Mouse (Mus musculus): Measurements from ENCODE around the gene Nfasc. TPM values are rescaled to one million over a fixed set of nuclear protein-coding genes. Genes with fewer than 3 reads are reported as not detected.

The Nfasc gene
- 1 to 10 TPM; 3.4 to 5.2 TPM for total RNA-seq (2021)
- long read RNA-seq, experiment 1: 0 reads
- long read RNA-seq, experiment 2: 0 reads

DNA sequence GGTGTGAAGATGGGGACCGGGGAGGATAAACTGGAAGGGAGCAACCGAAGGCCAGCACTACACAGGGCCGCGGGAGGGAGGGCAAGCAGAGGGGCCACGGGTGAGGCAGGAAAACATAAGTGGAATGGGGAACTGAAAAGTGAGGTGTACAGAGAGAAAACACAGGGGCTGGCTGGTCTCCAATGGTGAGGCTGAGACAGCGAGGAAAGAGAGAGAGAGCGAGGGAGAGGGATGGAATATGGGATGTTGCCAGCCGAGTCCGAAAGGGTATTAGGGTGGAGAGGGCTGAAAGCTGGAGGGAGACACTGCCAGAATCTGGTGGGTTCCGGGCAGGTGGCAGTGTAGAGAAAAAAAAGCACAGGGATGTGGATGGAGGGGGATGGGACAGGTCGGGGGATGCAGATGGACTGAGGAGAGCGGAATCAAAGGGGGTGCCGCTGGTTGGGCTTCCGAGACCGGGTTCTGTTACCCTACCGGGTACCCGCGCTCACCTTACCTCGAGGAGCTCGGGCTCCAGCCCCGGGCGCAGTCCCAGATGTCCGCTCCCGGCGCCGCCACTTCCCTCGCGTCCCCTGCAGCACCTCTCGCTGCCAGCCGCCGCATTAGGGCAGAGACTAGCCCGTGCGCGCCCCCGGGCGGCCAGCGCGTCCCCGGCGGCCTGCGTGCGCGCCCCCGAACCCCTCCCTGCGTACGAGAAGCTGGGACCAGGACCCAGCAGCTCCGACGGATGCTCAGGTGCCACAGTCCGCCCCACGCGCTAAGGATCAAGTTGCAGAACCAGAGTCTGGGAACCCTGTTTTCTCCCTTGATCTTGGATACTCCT lies at the start of gene Nfasc:
Nfasc (minus strand) TSS at position 623 of the 823 bp plus-strand sequence.
- DNase-seq (ENCODE audit: low spot score in 2 of 2): peak; percentile 50 to 54

GRCm38 (mm10) chr1:132791049-132791448 lies 49.5 kb upstream of the Nfasc start:
- no peak for DNase-seq (ENCODE audit: low spot score in 2 of 2)

DNA sequence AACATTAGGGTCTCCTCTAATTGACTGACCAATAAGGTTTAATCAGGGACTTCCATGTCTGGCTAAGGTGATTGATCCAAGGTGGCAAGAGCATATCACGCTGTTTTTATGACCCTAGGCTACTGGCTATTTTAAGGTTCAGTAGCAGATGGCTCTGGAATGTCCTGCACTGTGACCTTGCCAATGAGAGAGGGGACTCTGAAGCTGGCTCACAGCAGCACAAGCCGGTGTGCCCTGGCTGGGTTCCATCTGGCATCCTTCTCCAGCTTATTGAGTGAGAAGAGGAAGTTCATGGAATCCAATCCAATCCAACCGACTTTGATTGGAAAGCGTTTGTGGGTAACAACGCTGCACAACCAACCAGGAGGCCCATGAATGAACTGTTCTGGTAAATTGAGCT lies 45.3 kb upstream of the Nfasc start:
- DNase-seq (ENCODE audit: low spot score in 2 of 2): no peak

GRCm38 (mm10) chr1:132781607-132782445 lies 40.2 kb upstream of the Nfasc start:
- no peak for DNase-seq (ENCODE audit: low spot score in 2 of 2)

- DNase-seq (ENCODE audit: low spot score in 2 of 2): no peak
Observed at GRCm38 (mm10) chr1:132780961-132781360, 39.4 kb upstream of the Nfasc start.

GRCm38 (mm10) chr1:132780254-132780653 lies 38.7 kb upstream of the Nfasc start:
- DNase-seq (ENCODE audit: low spot score in 2 of 2): no peak

- DNase-seq (ENCODE audit: low spot score in 2 of 2): no peak
Observed at GRCm38 (mm10) chr1:132774959-132775358, 33.4 kb upstream of the Nfasc start.

- peak; percentile 33 to 45 for DNase-seq (ENCODE audit: low spot score in 2 of 2)
Observed at GRCm38 (mm10) chr1:132771377-132771776, 29.8 kb upstream of the Nfasc start.

DNA sequence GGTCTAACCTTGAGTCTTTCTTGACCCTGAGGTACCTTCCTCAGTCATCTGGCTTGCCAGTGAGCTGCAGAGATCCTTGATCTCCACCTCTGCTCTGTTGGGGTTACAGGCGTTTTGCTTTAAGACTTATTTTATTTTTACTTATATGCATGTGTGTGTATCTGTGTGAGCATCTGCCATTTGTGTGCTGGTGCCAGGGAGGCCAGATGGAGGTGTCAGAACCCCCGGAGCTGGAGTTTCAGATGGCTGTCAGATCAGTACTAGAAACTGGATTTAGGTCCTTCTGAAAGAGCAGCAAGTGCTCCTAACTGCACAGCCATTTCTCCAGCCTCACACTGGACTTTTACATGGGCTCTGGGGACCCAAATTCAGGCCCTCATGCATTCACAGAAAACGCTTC lies 28.0 kb upstream of the Nfasc start:
- no peak for DNase-seq (ENCODE audit: low spot score in 2 of 2)

DNA sequence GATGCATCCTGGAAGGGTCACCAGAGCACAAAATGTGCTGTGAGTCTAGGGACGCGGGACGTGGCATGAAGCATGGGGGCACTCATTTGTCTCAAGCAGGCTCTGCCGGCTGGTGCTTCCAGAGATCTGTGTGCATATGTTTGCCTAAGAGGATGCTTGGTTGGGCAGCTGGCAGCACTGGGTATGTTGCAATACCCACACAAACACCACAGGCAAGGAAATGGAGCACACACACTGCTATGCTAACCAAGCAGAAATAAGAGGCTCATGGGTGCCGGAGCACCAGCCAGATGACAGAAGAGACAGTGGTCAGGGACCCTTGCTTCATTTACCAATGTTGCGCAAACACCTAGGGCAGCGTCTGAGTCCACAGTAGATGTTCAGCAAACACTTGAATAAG lies 25.8 kb upstream of the Nfasc start:
- no peak for DNase-seq (ENCODE audit: low spot score in 2 of 2)

DNA sequence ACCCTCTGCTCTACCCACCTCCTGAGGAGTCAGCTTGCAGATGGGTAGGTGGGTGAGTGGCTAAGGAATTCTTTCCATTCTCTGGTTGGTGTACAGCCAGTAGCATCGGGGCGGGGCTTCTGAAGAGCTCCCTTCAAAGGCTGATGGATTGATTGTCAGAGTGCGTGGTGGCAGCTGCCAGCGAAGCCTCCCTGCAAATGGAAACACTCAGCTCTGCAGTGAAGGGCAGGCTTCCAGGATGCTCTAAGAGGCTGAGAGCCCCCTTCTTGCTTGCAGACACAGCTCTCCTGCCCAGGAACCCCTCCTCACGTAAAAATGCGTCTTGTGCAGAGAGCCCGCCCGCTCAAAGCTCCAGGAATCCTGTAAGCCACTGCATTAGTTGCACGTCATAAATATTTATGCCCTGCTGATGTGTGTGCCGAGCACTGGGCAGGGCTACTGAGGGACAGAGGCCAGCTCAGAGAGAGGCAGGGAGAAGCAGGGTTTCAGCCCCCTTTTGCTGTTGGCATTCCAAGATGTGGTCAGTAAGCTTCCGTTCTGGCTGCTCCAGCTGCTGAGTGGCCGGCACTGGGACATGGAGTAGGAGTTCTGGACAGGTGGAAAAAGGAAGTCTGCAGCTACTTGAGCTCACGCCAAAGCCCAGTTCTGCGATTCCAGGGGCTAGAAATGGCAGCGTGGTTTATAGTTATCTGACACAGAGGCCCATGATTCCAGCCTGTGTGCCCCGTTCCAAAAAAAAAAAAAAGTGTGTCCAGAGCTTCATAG lies 24.5 kb upstream of the Nfasc start:
- DNase-seq (ENCODE audit: low spot score in 2 of 2): no peak

DNA sequence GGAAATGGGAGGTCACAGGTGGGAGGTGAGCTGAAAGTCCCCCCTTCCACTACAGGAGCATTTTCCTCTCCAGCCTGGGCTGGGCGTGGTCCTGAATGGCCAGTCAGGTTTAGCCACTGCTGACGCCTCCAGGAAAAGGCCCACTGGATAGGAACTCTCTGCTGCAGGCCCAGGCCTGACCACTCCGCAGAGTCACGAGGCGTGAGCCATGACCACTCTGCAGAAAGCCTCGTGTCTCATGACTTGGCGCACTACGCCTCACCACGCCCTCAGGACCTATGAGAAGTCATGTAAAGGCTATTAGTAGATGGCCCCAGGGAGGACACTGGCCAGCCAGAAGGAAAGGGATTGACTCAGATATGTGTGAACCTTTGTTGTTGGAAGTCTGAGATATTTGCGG lies 23.6 kb upstream of the Nfasc start:
- no peak for DNase-seq (ENCODE audit: low spot score in 2 of 2)

GRCm38 (mm10) chr1:132759390-132759789 lies 17.8 kb upstream of the Nfasc start:
- DNase-seq (ENCODE audit: low spot score in 2 of 2): no peak

DNA sequence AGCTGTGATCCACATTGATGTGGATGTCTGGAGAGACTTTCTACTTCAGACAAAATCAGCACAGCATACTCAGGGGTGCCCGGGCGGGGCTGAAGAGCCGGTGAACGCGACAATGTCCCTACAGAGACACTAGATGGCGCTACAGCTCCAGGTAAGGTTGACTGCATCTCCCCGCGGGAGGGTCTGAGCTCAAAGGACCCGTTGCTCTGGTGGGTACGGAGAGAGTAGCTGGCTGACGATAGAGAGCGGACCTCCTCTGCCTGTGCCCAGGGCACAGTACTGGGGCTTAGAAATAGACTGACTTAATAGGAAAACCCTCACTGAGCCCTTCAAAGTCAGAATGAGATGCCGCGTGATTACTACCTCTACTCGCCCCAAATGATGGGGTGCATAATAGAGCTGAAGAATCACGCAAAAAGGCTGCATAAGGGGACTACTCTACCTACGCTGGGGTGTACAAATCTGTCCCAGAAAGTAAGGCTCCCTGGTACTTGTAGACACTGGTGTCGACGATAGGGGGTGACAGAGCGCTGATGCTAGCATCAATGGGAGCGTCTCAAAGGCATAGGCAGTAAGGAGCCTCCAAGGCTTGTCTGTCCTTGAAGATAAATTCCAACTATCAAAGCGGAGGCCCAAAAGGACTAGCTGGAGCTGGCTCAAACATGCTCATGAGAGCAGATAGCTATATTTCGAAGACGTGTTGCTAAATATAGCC lies 17.2 kb upstream of the Nfasc start:
- peak; percentile 52 to 58 for DNase-seq (ENCODE audit: low spot score in 2 of 2)

DNA sequence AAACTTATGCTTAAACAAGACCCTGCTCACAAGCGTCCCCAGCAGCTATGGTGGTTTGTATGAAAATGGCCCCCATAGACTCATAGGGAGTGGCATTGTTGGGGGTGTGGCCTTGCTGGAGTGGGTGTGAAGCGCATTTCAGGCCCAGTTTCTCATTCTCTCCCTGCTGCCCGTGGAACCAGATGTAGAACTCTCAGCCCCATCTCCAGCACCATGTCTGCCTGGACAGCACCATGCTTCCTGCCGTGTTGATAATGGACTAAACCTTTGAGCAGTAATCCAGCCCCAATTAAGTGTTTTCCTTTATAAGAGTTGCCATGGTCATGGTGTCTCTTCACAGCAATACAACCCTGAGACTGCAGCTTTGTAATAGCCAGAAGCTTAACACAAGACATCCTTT lies 13.6 kb upstream of the Nfasc start:
- no peak for DNase-seq (ENCODE audit: low spot score in 2 of 2)

- no peak for DNase-seq (ENCODE audit: low spot score in 2 of 2)
Observed at GRCm38 (mm10) chr1:132749217-132749884, 7.8 kb upstream of the Nfasc start.

- DNase-seq (ENCODE audit: low spot score in 2 of 2): no peak
Observed at GRCm38 (mm10) chr1:132746302-132746701, 4.7 kb upstream of the Nfasc start.

DNA sequence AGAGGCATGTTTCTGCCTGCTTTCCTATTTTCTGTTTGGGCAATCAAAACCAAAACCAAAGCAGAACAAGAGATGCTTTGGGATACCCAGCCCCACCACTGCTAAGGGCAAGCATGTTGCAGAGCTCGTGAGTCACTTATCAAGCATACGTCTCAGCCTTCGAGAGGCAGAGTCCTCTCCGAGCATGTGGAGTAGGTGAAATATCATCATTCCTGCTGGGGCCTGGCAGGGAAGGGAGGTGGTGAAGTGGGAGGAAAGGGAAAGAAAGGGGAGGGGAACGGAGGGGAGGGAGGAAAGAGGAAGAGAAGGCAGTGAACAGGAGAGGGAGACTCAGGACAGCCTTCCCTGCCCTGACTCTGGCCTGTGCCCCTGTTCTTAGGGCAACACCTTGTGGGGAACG lies 4.0 kb upstream of the Nfasc start:
- DNase-seq (ENCODE audit: low spot score in 2 of 2): no peak

- DNase-seq (ENCODE audit: low spot score in 2 of 2): no peak
Observed at GRCm38 (mm10) chr1:132739077-132739521, 2.5 kb downstream of the Nfasc start.

- no peak for DNase-seq (ENCODE audit: low spot score in 2 of 2)
Observed at GRCm38 (mm10) chr1:132736171-132736570, 5.4 kb downstream of the Nfasc start.
